Mouse (Mus musculus): ENCODE data around the gene Baz1a. TPM values are rescaled to one million over a fixed set of nuclear protein-coding genes. Genes with fewer than 3 reads are reported as not detected.
"Not testable (repeated sequence)": the region's sequence is repeated elsewhere in the genome, so short reads cannot be mapped to it uniquely, and the experiment has no call there.

Gene Baz1a
- polyA plus RNA-seq, 1 experiment, result 3.1 TPM

- Histone ChIP-seq H3K27me3 (ENCODE audit: control insufficient read depth, insufficient read depth, low read length) (no peaks in the 10 kb centered on the region), H3K4me3 (ENCODE audit: low read depth, low read length) (no peak overlapping the region), H3K27ac (ENCODE audit: insufficient read depth, low read depth, low read length) (no peak overlapping the region), H3K36me3 (ENCODE audit: control insufficient read depth, insufficient read depth, low read length) (peaks cover 26% of the 10 kb centered on the region), H3K4me1 (ENCODE audit: control insufficient read depth, insufficient read depth, insufficient read length, low read length) (no peaks in the 10 kb centered on the region)
- TF ChIP-seq CTCF (IDR thresholded peaks at IDR 0.05; ENCODE audit: extremely low read depth, insufficient read length, insufficient replicate concordance, low read depth, low read length) (no peak), POLR2A (IDR thresholded peaks at IDR 0.05; ENCODE audit: low read depth, low read length) (no peak)
- 90% methylated on average over 6 of the region's 6 CpGs for WGBS
These were observed 68.0 kb downstream of the Baz1a start for GRCm38 (mm10) chr12:54946116-54946515.

- H3K27ac ChIP-seq (ENCODE audit: insufficient read depth, low read depth, low read length); H3K27me3 ChIP-seq (ENCODE audit: control insufficient read depth, insufficient read depth, low read length); H3K4me3 ChIP-seq (ENCODE audit: low read depth, low read length); H3K4me1 ChIP-seq (ENCODE audit: control insufficient read depth, insufficient read depth, insufficient read length, low read length): not testable (repeated sequence)
- WGBS, result 95% methylated on average over 6 of the region's 6 CpGs
- H3K36me3 ChIP-seq (ENCODE audit: control insufficient read depth, insufficient read depth, low read length), result peaks cover 34% of the 10 kb centered on the region
- peak; percentile 18; the same call in 1 of the 2 replicates for TF ChIP-seq CTCF (IDR thresholded peaks at IDR 0.05; ENCODE audit: extremely low read depth, insufficient read length, insufficient replicate concordance, low read depth, low read length)
These were observed 71.5 kb downstream of the Baz1a start for GRCm38 (mm10) chr12:54942586-54943157.

- Histone ChIP-seq H3K36me3 (ENCODE audit: control insufficient read depth, insufficient read depth, low read length) (peaks cover 33% of the 10 kb centered on the region), H3K27ac (ENCODE audit: insufficient read depth, low read depth, low read length) (0 out of 2 replicates have a peak overlapping the region, but pooled peaks have one; percentile 45)
- H3K27me3 ChIP-seq (ENCODE audit: control insufficient read depth, insufficient read depth, low read length); H3K4me1 ChIP-seq (ENCODE audit: control insufficient read depth, insufficient read depth, insufficient read length, low read length); H3K4me3 ChIP-seq (ENCODE audit: low read depth, low read length): not testable (repeated sequence)
- 78% methylated on average over 5 of the region's 5 CpGs for WGBS
These were observed 76.4 kb downstream of the Baz1a start for GRCm38 (mm10) chr12:54937581-54938343.

- no peak for TF ChIP-seq CTCF (IDR thresholded peaks at IDR 0.05; ENCODE audit: extremely low read depth, insufficient read length, insufficient replicate concordance, low read depth, low read length)
- no peak for TF ChIP-seq POLR2A (IDR thresholded peaks at IDR 0.05; ENCODE audit: low read depth, low read length)
- no peaks in the 10 kb centered on the region for H3K4me1 ChIP-seq (ENCODE audit: control insufficient read depth, insufficient read depth, insufficient read length, low read length)
- peaks cover 56% of the 10 kb centered on the region for H3K36me3 ChIP-seq (ENCODE audit: control insufficient read depth, insufficient read depth, low read length)
- H3K4me3 ChIP-seq (ENCODE audit: low read depth, low read length), result no peak overlapping the region
- 83% methylated on average over 3 of the region's 3 CpGs for WGBS
- no peaks in the 10 kb centered on the region for H3K27me3 ChIP-seq (ENCODE audit: control insufficient read depth, insufficient read depth, low read length)
- no peak overlapping the region for H3K27ac ChIP-seq (ENCODE audit: insufficient read depth, low read depth, low read length)
These were observed 103.8 kb downstream of the Baz1a start for GRCm38 (mm10) chr12:54910387-54910786.

- peaks cover 20% of the 10 kb centered on the region for H3K36me3 ChIP-seq (ENCODE audit: control insufficient read depth, insufficient read depth, low read length)
- not testable (repeated sequence) for H3K4me3 ChIP-seq (ENCODE audit: low read depth, low read length); H3K4me1 ChIP-seq (ENCODE audit: control insufficient read depth, insufficient read depth, insufficient read length, low read length); H3K27me3 ChIP-seq (ENCODE audit: control insufficient read depth, insufficient read depth, low read length); H3K27ac ChIP-seq (ENCODE audit: insufficient read depth, low read depth, low read length)
- WGBS, result 61% methylated on average over 2 of the region's 2 CpGs
These were observed 121.6 kb downstream of the Baz1a start for GRCm38 (mm10) chr12:54892559-54892958.

- H3K4me1 ChIP-seq (ENCODE audit: control insufficient read depth, insufficient read depth, insufficient read length, low read length), result no peaks in the 10 kb centered on the region
- H3K36me3 ChIP-seq (ENCODE audit: control insufficient read depth, insufficient read depth, low read length), result peaks cover 9% of the 10 kb centered on the region
- H3K4me3 ChIP-seq (ENCODE audit: low read depth, low read length), result no peak overlapping the region
- H3K27me3 ChIP-seq (ENCODE audit: control insufficient read depth, insufficient read depth, low read length), result no peaks in the 10 kb centered on the region
- H3K27ac ChIP-seq (ENCODE audit: insufficient read depth, low read depth, low read length), result no peak overlapping the region
- no peak for TF ChIP-seq POLR2A (IDR thresholded peaks at IDR 0.05; ENCODE audit: low read depth, low read length)
- 0 out of 2 replicates have a peak, but pooled peaks have one; percentile 8 for TF ChIP-seq CTCF (IDR thresholded peaks at IDR 0.05; ENCODE audit: extremely low read depth, insufficient read length, insufficient replicate concordance, low read depth, low read length)
- 100% methylated on average over 2 of the region's 2 CpGs for whole genome bisulfite sequencing
These were observed 123.7 kb downstream of the Baz1a start for GRCm38 (mm10) chr12:54890426-54890825.

GRCm38 (mm10) chr12:54887580-54888127 lies 126.5 kb downstream of the Baz1a start:
- H3K4me3 ChIP-seq (ENCODE audit: low read depth, low read length), result no peak overlapping the region
- no peaks in the 10 kb centered on the region for H3K4me1 ChIP-seq (ENCODE audit: control insufficient read depth, insufficient read depth, insufficient read length, low read length)
- TF ChIP-seq CTCF (IDR thresholded peaks at IDR 0.05; ENCODE audit: extremely low read depth, insufficient read length, insufficient replicate concordance, low read depth, low read length) (no peak), POLR2A (IDR thresholded peaks at IDR 0.05; ENCODE audit: low read depth, low read length) (no peak)
- H3K36me3 ChIP-seq (ENCODE audit: control insufficient read depth, insufficient read depth, low read length), result no peaks in the 10 kb centered on the region
- H3K27me3 ChIP-seq (ENCODE audit: control insufficient read depth, insufficient read depth, low read length), result no peaks in the 10 kb centered on the region
- 89% methylated on average over 4 of the region's 4 CpGs for WGBS
- no peak overlapping the region for H3K27ac ChIP-seq (ENCODE audit: insufficient read depth, low read depth, low read length)
